Mouse (Mus musculus): ENCODE data around the gene Notum.

DNA sequence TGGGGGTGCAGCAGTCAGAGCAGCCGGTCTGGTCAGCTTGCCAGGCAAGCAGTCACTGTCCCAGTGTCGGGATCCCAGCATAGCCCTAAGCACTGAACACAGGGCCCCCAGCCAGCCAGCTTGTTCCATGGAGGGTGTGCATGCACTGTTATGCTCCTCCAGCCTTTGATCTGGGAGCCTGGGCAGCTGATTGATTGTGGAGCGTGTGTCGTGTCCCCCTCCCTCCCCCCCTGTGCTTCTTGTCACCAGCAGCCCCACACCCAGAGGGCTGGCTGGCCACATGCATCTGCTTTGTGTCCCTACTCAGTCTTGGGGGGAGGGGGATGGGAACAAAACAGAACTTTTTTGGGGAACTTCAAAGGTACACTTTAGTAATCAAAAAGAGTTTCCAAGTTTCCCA, 34.2 kb upstream of the Notum start:
- TF ChIP-seq CTCF (IDR thresholded peaks at IDR 0.05; ENCODE audit: borderline replicate concordance, insufficient read depth, low read length) (no peak), POLR2A (IDR thresholded peaks at IDR 0.05; ENCODE audit: low read depth, low read length) (no peak)
